Mouse (Mus musculus) megakaryocyte, embryonic 14.5 days (primary cell): ENCODE data around the gene Itm2b.

Source experiments
- FLI1 ChIP-seq: IDR thresholded peaks from 2 replicates; pipeline ENCODE4 v1.6.1; 2012; ENCODE audit warnings: low read length, inconsistent platforms, mixed read lengths
- GATA1 ChIP-seq: IDR thresholded peaks from 3 replicates; pipeline ENCODE4 v1.6.1; 2012; ENCODE audit warnings: mixed read lengths, low read length, inconsistent platforms, borderline replicate concordance

DNA sequence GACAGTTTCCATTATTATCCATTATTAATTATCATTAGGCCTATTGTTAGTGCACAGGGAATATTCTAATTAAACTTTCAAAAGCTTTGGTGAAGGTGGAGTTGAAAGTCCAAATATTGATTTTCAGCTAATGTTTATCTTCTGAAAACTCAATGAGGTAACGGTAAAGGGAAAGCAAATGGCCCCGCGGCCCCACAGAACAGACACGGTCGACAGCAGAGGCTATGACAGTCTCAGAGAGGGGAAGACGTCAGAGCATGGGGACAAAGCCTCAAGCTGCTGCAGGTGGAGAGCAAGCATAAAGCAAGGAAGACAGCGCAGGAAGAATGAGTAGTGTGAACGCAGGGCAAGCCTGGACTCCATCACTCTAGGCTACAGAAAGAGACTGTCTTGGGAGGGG, 9.2 kb downstream of the Itm2b start:
- TF ChIP-seq FLI1 (no peak), GATA1 (no peak)
